Mouse (Mus musculus): ENCODE results near the gene Gria2.

The Gria2 gene

GRCm38 (mm10) chr3:80774005-80774764, 28.4 kb downstream of the Gria2 start:
- no peak for DNase-seq

GRCm38 (mm10) chr3:80773232-80773631, 29.4 kb downstream of the Gria2 start:
- DNase-seq = no peak

- DNase-seq = no peak
Measured at GRCm38 (mm10) chr3:80769506-80770235, 33.0 kb downstream of the Gria2 start.

- DNase-seq = no peak
Measured at GRCm38 (mm10) chr3:80758955-80759354, 43.7 kb downstream of the Gria2 start.

- DNase-seq = no peak
Measured at GRCm38 (mm10) chr3:80758363-80758762, 44.3 kb downstream of the Gria2 start.

GRCm38 (mm10) chr3:80750786-80751185, 51.8 kb downstream of the Gria2 start:
- no peak for DNase-seq

- no peak for DNase-seq
Measured at GRCm38 (mm10) chr3:80725205-80725604, 77.4 kb downstream of the Gria2 start.

- DNase-seq = no peak
Measured at GRCm38 (mm10) chr3:80713123-80713522, 89.5 kb downstream of the Gria2 start.

- DNase-seq = no peak
Measured at GRCm38 (mm10) chr3:80708992-80709391, 93.6 kb downstream of the Gria2 start.

GRCm38 (mm10) chr3:80702173-80702572, 100.5 kb downstream of the Gria2 start:
- DNase-seq = no peak

- no peak for DNase-seq
Measured at GRCm38 (mm10) chr3:80697523-80697922, 105.1 kb downstream of the Gria2 start.

GRCm38 (mm10) chr3:80694965-80695364, 107.7 kb downstream of the Gria2 start:
- no peak for DNase-seq

GRCm38 (mm10) chr3:80665105-80665504, 137.5 kb downstream of the Gria2 start:
- no peak for DNase-seq

- DNase-seq = no peak
Measured at GRCm38 (mm10) chr3:80663293-80663692, 139.3 kb downstream of the Gria2 start.

- no peak for DNase-seq
Measured at GRCm38 (mm10) chr3:80661838-80662237, 140.8 kb downstream of the Gria2 start.

GRCm38 (mm10) chr3:80652213-80652612, 150.4 kb downstream of the Gria2 start:
- no peak for DNase-seq
